Mouse (Mus musculus) liver, embryonic 14 days (tissue): ENCODE measurements around the gene Gm45785. TPM values are rescaled to one million over a fixed set of nuclear protein-coding genes. Genes with fewer than 3 reads are reported as not detected.

Source experiments
- polyA plus RNA-seq: library from polyadenylated mRNA; depleted of rRNA; stranded (reverse); fragments of >200 nt; gene quantifications from 2 replicates; pipeline ENCODE4 v1.2.3, GENCODE M21; 2012; rRNA removed

Gm45785 gene
- not detected in 2 replicates for polyA plus RNA-seq

DNA sequence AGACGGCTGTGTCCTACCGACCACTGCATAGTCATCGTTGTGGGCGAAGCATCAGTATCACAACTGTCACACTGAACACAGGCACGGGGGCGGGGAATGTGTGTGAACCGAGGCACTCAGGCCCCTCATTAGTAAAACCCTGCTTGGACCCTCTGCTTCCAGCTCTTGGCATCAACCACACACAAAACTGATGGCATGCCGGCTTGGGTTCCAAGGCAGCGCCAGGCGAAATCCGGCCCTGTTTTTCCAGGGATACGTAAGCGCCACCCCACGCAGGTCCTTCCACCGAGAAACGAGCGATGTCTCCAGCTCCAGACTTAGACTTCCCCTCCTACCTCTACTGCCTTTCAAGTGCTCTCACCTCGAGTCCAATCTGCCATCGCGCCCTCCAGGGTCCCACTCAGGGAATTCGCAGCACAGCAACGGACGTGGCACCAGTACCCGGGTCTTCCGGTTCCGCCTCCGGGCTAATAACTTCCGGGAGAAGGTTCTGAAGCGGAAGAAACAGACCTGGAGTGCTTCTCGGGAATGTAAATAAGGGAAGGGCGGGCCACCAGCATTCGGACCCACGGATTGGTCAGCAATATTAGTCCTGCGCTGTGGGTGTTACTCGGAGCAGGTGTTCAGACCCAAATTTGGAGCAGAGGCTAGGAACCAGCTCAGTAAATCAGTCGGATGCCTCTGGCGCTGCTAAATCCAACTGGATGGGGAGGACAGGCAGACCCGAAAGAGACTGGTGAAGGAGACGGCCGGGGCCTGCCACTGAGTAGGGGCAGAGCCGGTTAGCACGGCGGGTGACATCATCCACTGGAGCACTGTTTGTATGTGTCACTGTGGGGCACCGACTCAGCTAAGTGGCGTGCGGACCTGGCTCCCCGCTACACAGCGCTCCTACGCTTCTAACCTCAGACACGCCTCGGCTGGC is at the start of gene Gm45785:
Gene Gm45785 (minus strand): TSS at position 472 of the 925 bp plus-strand sequence.

DNA sequence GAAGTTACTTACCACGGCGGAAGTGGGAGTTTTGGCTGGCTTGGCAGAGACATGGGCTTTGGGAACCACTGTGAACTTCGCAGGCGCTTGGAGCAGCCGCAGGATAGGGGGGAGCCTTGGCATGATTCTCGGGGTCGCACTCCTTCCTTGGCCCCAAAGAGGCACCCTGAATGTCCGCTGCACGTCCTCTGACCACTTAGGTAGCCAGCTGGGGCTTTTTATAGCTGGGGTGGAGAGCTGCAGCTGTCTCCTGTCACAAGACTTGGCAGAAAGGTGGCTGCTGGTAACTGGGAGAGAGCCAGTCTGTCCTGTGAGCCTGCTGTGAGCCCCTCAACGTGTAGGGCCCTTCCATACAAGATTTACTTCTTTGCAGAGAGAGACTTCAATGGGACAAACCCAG is 44.1 kb upstream of the Gm45785 start, which contains the start of gene Cox8b:
Gene Cox8b (minus strand): TSS at position 227 of the 400 bp plus-strand sequence.

DNA sequence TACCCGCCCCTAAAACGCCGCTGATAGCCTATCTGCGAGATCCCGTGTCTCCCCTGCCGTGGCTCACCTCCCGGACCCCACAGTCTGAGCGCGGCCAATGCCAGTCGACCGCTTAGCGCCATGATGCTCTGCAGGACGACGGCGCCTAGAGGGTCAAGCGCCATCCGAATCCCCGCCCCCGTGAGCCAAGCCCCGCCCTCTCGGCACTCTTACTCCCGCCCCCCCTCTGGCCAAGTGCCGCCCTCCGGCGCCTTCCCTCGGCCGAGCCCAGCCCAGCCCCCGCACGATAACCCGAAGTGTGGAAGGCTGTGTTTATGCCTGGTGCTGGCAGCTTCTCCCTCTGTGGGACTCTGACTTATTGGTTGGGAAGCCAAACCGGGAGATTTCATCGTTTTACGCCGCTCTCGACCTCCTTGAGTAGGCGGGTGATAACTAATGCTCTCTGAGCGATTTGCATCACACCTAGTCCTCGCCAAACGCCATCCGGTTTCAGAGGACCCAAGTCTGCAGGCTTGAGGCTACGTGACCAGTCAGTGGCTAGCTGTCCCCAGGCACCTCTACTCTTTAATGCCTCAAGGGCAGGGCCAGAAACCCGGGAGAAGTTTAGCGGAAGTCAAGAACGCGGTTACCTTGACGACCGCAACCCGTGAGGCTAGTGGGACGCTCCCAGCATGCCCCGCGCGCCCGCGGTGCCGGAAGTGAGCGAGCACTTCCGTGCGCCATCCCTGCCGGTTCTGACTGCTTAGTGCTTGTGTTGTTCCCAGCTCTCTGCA is 25.8 kb upstream of the Gm45785 start, which contains the start of the genes Psmd13 and Sirt3:
Gene Psmd13 (plus strand): TSS at position 273 of the 773 bp plus-strand sequence.
Gene Sirt3 (minus strand): TSS at position 614 of the 773 bp plus-strand sequence.

DNA sequence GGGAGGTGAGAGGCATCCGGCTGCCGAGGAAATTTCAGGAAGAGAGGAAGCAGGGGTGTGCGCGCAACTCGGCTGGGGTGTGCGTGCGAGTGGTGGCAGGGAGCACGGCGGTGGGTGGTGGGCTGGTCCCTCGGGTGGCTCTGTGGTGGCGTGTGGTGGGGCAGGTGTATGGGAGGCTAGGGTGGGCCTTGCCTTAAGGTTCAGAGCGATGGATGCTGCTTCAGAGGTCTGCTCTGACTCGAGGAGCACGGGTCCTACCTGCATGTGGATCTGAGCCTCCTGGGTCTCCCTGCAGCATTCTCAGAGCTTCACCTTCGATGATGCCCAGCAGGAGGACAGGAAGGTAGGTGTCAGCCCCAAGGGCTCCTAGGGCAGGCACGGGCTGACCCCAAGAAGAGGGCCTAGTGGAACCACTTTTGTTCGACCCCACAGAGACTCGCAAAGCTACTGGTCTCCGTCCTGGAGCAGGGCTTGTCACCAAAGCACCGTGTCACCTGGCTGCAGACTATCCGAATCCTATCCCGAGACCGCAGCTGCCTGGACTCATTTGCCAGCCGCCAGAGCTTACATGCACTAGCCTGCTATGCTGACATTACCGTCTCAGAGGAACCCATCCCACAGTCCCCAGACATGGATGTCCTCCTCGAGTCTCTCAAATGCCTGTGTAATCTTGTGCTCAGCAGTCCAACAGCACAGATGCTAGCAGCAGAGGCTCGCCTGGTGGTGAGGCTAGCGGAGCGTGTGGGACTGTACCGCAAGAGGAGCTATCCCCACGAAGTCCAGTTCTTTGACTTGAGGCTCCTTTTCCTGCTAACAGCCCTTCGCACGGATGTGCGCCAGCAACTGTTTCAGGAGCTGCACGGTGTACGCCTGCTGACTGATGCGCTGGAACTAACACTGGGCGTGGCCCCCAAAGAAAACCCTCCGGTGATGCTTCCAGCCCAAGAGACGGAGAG is 1.7 kb upstream of the Gm45785 start, which contains the start of gene Bet1l:
Gene Bet1l (minus strand): TSS at position 28 of the 956 bp plus-strand sequence.

DNA sequence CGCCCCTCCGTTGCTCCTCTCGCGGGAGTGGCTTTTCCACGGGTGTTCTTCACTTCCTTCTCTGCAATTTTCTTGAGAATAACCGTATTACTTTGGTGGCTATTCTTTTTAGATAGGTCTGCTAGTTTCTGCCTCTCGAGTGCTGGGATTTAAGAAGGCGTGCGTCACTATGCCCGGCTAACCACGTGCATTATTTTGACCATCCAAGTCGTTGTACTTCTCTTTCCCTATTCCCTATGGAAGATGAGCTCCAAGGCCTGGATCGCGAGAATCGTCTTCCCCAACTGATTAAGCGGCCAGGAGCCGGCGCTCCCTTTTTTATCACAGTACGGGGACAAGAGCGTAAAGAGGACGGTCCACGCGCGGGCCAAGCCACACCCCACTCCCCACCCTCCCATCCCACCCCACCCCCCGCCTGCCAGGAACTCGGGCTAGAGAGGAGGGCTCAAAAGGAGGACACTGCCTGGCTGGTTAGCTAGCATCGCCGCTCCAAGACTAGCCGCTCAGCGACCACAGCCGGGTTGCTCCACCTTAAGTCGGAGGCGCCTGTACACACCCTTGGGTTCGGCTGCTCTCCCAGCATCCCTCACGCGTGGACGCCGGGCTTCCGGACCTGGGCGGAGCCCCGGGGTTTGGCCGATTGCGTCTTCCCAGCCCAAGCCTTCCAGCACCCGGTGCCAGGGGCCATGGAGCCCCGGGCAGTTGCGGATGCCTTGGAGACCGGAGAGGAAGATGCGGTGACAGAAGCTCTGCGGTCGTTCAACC is 836 bp upstream of the Gm45785 start, which contains the start of gene Ric8a:
Gene Ric8a (plus strand): TSS at position 173 of the 765 bp plus-strand sequence.

DNA sequence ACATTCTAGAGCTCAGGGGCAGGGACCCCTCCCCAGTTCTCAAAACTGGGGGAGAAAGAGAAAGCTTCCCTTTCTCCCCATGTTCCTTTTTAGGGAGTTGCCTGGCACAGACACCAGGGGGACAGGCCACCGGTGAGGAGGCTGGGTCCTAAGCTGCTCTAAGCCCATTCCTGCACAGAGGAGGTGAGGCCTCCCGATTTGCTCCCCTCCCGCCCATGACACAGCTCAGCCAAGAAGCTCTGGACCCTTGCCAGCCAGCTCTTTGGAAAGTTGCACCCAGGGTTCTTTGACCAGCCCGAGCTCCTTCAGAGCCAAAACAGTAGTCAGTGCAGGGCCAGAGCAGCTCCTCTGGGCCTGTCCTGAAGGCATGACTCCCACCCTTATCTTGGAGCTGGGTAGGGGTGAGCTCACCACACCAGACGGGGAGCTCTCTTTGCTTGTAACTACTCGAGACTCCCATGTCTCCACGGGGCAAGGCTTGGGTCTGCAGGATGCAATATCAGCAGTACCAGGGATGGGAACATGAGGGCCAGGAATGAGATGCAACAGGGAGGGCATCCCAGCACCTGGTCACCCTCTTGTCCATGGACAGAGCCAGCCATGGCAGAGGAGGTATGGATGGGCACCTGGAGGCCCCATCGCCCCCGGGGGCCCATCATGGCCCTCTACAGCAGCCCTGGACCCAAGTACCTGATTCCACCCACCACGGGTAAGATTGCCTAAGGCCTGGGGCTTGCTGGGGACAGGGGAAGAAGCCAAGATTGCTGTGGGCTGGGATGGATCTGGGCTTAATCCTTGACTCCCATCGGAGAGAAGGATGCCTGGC is 8.2 kb downstream of the Gm45785 start, which contains the start of gene Odf3:
Gene Odf3 (plus strand): TSS at position 51 of the 826 bp plus-strand sequence.

DNA sequence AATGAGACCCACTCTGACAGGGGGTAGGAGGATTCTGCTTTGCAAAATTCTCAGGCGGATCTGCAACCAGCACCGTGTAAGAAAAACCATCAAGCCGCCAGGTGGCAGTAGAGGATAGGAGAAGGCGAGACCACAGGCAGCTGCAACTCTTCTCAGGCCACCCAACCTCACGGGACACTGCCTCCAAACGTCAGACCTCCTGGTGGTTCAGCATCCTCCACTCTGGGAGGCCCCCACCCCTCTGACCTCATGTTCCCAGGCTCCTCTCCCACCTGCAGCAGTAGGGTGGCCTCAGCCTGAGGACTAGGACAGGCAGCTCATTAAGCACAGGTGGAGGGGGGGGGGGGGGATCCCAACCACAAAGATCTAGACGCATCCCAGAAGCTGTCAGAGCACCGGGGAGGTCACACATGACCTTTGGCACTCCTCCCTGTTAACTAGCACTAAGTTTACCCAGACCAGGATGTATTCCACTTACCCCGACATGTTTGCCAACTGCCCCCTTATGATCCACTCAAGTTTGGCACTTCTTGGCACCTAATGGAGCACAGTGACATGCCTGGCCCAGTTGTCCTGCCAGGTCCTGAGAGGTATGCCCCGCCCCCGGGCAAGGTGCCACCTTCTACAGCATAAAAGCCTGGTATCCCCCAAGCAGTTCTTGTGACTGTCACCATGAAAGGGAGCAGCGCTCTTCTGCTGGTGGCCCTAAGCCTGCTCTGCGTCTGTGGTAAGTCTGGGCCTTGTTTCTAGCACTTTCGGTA is 11.0 kb downstream of the Gm45785 start, which contains the start of gene Scgb1c1:
Gene Scgb1c1 (plus strand): TSS at position 643 of the 761 bp plus-strand sequence.

DNA sequence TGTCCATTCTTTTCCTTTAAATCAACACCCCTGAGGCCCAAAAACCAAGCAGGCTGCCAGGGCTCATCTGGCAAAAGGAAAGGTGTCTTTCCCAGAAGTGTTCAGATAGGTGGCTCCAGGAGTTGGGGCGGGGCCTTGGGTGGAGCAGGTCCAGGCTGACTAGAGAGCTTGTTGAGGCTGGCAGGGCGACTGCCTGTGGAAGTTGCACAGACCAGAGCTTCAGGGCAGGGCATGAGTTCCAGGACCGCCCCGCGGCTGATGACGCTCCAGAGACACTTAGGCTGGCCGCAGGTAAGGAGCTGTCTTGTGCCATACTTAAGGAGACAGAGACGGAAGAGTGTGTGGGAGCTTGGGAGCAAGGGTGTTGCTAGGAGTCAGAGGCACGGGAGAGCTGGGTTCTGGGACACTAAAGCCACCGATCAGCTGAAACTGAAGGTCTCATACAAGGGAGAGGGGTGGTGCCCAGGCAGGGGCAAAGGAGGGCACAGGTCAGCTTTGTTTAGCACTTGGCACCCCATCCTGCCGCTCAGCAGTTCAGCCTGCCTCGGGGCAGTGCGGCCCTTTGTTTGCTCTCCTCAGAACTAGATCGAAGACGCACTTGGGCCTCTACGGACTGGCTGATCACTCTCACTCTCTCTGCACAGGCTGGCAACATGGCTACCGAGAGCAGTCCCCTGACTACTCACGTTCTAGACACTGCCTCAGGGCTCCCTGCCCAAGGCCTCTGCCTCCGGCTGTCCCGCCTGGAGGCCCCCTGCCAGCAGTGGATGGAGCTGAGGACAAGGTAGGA is 21.0 kb downstream of the Gm45785 start, which contains the start of gene Urah:
Gene Urah (plus strand): TSS at position 51 of the 790 bp plus-strand sequence.

DNA sequence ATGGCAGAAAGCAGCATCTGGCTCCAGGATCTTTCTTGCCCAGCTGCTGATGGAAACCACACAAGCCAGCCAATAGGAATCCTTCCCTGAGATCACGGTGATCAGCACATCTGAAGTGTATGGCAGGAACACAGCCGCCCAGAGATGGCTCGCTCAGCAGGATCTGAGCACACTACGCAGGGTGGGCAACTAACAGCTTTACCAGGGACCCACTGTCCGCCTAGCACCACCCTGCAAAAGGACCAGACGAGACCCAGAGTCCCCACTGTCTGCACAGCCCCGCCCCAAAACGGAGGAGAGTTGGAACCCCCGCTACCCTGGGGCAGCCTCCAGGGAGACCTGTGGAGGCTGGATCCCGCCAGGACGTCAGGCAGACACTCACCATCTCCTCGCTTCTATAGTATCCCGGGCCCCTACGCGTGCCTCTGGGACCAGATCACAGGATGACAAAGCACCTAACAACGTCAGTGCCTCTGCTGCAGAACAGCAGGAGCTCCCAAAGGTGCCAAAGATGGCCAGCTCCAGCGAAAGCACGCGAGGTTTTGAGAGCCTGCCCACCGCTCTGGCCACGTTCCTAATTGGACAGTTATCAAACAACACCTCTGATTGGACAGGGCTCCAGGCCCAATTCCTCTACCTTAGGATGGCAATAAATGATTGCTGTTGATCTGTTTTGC is 34.3 kb downstream of the Gm45785 start, which contains the start of gene Zfp941:
Gene Zfp941 (minus strand): TSS at position 526 of the 677 bp plus-strand sequence.

DNA sequence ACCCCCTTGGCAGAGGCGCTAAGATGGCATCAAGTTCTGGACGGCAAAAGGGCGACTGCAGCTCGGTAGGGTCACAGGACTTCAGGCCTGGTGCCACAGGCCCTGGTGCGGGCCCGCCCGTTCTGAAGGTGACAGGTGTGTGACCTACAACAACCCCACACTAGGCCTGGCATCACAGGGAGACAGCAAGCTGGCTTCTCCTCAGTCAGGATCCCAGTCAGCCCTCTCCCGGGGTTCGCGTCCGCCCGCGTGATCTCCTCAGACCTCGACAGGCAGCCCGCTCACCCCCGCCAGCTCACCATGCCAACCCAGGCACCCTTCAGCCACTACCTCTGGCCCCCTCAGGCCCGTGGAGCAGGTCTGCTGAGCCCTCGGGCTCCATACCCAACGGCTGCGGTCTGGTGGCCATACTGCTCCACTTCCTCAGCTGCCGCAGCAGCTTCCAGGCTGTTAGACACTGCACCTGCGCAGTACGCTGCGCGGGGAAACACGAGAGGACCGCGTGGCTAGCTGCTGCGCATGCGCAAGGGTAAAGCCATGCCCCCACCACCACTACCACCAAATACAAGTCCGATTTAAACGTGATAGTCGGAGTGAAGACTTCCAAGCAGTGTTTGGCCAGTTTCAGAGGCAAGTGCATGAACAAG is 68.6 kb downstream of the Gm45785 start, which contains the start of gene Syce1:
Gene Syce1 (minus strand): TSS at position 447 of the 647 bp plus-strand sequence.

Other genes starting within 250 kb of the Gm45785 start
- not detected in 2 replicates for gene Olfr61, start 227.4 kb downstream of the Gm45785 start, polyA plus RNA-seq
- not detected in 2 replicates for gene Olfr53, start 209.9 kb downstream of the Gm45785 start, polyA plus RNA-seq
- gene Olfr539, start 196.4 kb downstream of the Gm45785 start, polyA plus RNA-seq: not detected in 2 replicates
- not detected in 2 replicates for gene Olfr45, start 174.4 kb downstream of the Gm45785 start, polyA plus RNA-seq
- gene Olfr541, start 159.1 kb downstream of the Gm45785 start, polyA plus RNA-seq: not detected in 2 replicates
- 0.06 and 0.07 TPM in 2 replicates for gene Cyp2e1, start 92.6 kb downstream of the Gm45785 start, polyA plus RNA-seq
- 0.05 and 0.12 TPM in 2 replicates for gene Syce1, start 68.5 kb downstream of the Gm45785 start, polyA plus RNA-seq
- 0.11 and 0.14 TPM in 2 replicates for gene Zfp941, start 34.2 kb downstream of the Gm45785 start, polyA plus RNA-seq
- 7.3 and 8.3 TPM in 2 replicates for gene Urah, start 21.3 kb downstream of the Gm45785 start, polyA plus RNA-seq
- not detected in 2 replicates for gene Scgb1c1, start 10.8 kb downstream of the Gm45785 start, polyA plus RNA-seq
- not detected in 2 replicates for gene Odf3, start 8.5 kb downstream of the Gm45785 start, polyA plus RNA-seq
- 14.7 and 15.6 TPM in 2 replicates for gene Ric8a, start 626 bp upstream of the Gm45785 start, polyA plus RNA-seq
- 10.5 and 11.7 TPM in 2 replicates for gene Bet1l, start 1.2 kb upstream of the Gm45785 start, polyA plus RNA-seq
- gene Psmd13, start 25.6 kb upstream of the Gm45785 start, polyA plus RNA-seq: 50.0 and 57.2 TPM in 2 replicates
- 12.5 and 15.1 TPM in 2 replicates for gene Sirt3, start 26.0 kb upstream of the Gm45785 start, polyA plus RNA-seq
- gene Cox8b, start 44.1 kb upstream of the Gm45785 start, polyA plus RNA-seq: 0.48 TPM in 1 of 2 replicates, not detected in the other
- 5.6 and 7.4 TPM in 2 replicates for gene Nlrp6, start 64.6 kb upstream of the Gm45785 start, polyA plus RNA-seq
- gene Pgghg, start 85.1 kb upstream of the Gm45785 start, polyA plus RNA-seq: 6.0 and 7.0 TPM in 2 replicates
- 0.38 and 0.46 TPM in 2 replicates for gene Ifitm5, start 94.0 kb upstream of the Gm45785 start, polyA plus RNA-seq
- gene Gm45717, start 99.6 kb upstream of the Gm45785 start, polyA plus RNA-seq: not detected in 2 replicates
- 219 and 222 TPM in 2 replicates for gene Ifitm2, start 99.7 kb upstream of the Gm45785 start, polyA plus RNA-seq
- 29.1 and 33.2 TPM in 2 replicates for gene Ifitm1, start 110.9 kb upstream of the Gm45785 start, polyA plus RNA-seq
- gene Ifitm3, start 154.4 kb upstream of the Gm45785 start, polyA plus RNA-seq: 28.7 and 41.6 TPM in 2 replicates
- gene Ifitm6, start 161.6 kb upstream of the Gm45785 start, polyA plus RNA-seq: 8.3 and 10.9 TPM in 2 replicates
- gene Gm17387, start 172.8 kb upstream of the Gm45785 start, polyA plus RNA-seq: not detected in 2 replicates
- gene B4galnt4, start 204.8 kb upstream of the Gm45785 start, polyA plus RNA-seq: 0.59 and 0.76 TPM in 2 replicates
- 0.38 and 0.48 TPM in 2 replicates for gene Pkp3, start 221.9 kb upstream of the Gm45785 start, polyA plus RNA-seq
- 9.1 and 10.7 TPM in 2 replicates for gene Sigirr, start 244.2 kb upstream of the Gm45785 start, polyA plus RNA-seq